Mouse (Mus musculus) megakaryocyte, embryonic 14.5 days (primary cell): ENCODE measurements at regions not wholly inside any gene's neighbourhood (a gene's known extent, or its start where the extent isn't known, plus 50 kb on each side); places are given as distances from the start of the nearest gene placed in this dataset.

ENCODE experiments used
- H3K27me3 ChIP-seq: replicated peaks from 2 replicates; pipeline ENCODE3; 2012; ENCODE audit warnings: inconsistent platforms
- H3K36me3 ChIP-seq: replicated peaks from 2 replicates; pipeline ENCODE3; 2012; ENCODE audit warnings: low read length, inconsistent platforms, mixed read lengths
- H3K4me1 ChIP-seq: 2 replicates; pipeline ENCODE4 v1.6.1; 2012; ENCODE audit warnings: inconsistent platforms
- H3K4me3 ChIP-seq: replicated peaks from 2 replicates; pipeline ENCODE3; 2012; ENCODE audit warnings: moderate library complexity, mild to moderate bottlenecking, inconsistent platforms
- H3K9me3 ChIP-seq: 2 replicates; pipeline ENCODE4 v1.6.1; 2012; ENCODE audit warnings: inconsistent platforms
- FLI1 ChIP-seq: IDR thresholded peaks from 2 replicates; pipeline ENCODE4 v1.6.1; 2012; ENCODE audit warnings: low read length, inconsistent platforms, mixed read lengths
- GATA1 ChIP-seq: IDR thresholded peaks from 3 replicates; pipeline ENCODE4 v1.6.1; 2012; ENCODE audit warnings: mixed read lengths, low read length, inconsistent platforms, borderline replicate concordance

DNA sequence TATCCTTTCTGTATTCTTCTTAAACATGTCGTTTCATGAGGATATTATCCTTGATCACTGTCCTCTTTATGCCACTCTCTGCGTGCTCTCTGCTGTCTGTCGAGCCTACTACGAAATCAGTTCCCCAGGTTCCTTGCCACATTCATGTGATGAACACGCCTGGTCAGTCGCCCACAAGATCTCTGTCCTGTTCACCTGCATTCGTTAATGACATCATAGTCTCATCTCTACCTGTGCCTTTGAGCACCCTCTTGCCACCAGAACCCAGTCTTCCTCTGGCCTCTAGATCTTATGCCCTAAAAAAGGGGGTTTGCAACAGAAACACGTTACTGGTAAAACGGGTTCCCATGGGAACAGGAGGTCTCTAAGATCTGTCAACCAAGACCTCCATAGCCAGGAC is 283.6 kb upstream of the Nfe2l3 start:
- Histone ChIP-seq H3K9me3 (no peaks in the 10 kb centered on the region), H3K4me1 (no peaks in the 10 kb centered on the region), H3K27me3 (peaks cover 8% of the 10 kb centered on the region), H3K4me3 (no peak overlapping the region), H3K36me3 (no peaks in the 10 kb centered on the region)
- no peak for TF ChIP-seq GATA1
- no peak for TF ChIP-seq FLI1

DNA sequence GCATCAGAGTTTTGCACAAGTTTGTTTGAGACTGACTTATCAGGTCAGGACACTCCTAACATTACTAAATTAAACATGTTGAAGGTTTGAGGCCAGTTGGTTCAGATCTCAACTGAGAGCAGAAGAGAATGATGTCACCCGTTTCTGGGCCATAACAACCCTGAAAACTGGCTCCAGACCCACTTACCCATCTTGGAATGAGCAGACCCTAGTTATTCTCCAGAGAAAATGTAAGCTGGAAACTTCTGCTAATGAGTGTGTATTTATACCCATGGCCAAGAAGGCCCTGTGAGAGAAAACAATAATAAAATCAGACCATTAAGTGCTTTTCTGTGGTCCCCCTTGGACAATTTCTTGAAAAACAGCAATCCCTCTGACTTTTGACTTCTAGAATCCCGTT is 282.4 kb upstream of the Nfe2l3 start:
- Histone ChIP-seq H3K4me3 (no peak overlapping the region), H3K27me3 (peaks cover 11% of the 10 kb centered on the region), H3K9me3 (no peaks in the 10 kb centered on the region), H3K4me1 (no peaks in the 10 kb centered on the region), H3K36me3 (no peaks in the 10 kb centered on the region)
- TF ChIP-seq FLI1 (no peak), GATA1 (no peak)

DNA sequence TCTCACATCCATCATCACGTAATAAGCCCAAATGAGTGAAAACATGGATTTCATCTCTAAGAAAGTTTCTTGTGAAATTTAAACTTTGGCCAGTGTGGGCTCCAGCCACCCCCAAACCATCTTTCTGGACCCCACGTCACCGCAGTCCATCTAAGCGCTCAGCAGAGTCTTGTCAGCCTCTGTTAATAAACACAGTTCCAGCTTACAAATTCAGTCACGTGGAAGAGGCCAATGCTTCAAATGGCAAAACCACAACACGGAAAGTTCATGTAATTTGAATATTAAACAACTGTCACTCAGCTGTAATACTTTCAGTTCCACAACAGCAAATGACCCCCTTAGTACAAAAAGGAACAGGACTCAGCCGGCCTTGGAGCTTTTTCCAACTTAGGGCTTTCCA is 282.0 kb upstream of the Nfe2l3 start:
- H3K9me3 ChIP-seq: no peaks in the 10 kb centered on the region
- TF ChIP-seq FLI1: no peak
- TF ChIP-seq GATA1: no peak
- H3K4me3 ChIP-seq: no peak overlapping the region
- no peaks in the 10 kb centered on the region for H3K36me3 ChIP-seq
- peaks cover 11% of the 10 kb centered on the region for H3K27me3 ChIP-seq
- no peaks in the 10 kb centered on the region for H3K4me1 ChIP-seq

DNA sequence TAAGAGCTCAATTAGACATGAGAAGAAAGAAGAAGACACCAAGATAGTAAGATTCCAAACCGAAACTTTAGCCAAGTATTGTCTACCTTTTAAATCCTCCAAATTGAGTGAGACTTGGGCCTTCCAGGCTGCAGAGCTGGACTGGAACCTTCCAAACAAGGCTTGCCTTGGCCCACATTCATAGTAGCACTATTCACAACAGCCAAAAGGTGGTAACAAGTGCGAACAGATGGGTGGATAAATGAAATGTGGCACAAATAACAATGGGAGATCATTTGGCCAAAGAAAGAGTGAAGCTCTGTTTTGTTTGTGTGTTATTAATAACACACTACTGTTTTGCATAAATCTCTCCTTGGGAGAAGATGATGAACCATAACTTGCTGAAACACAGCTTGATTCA is 281.6 kb upstream of the Nfe2l3 start:
- H3K36me3 ChIP-seq: no peaks in the 10 kb centered on the region
- H3K4me3 ChIP-seq: no peak overlapping the region
- TF ChIP-seq FLI1 (no peak), GATA1 (no peak)
- no peaks in the 10 kb centered on the region for H3K9me3 ChIP-seq
- H3K27me3 ChIP-seq: peaks cover 13% of the 10 kb centered on the region
- no peaks in the 10 kb centered on the region for H3K4me1 ChIP-seq

DNA sequence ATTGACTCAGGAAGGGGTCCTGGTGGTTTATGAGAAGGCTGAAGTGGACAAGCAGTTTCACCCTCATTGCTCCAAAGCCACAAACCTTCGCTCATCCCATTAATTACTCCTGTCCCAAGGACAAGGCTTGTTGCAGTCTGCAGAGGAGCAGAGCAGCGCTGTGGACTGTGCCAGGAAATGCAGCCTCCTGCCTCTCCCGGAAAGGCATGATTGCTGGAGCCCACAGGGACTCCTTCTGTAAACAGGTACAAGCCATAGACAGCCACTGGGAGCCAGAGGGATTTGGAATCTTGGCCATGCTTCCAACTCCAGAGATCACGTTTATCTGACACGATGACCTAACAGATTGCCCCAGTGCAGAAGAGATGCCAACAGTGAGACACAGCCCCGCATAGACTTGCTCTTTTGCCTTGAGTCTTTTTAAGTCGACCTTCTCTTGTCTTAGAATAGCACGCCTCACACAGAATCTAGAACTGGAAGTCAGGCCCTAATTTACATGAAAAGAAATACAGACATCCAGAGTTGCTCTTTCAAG is 275.6 kb upstream of the Nfe2l3 start:
- no peaks in the 10 kb centered on the region for H3K9me3 ChIP-seq
- peaks cover 19% of the 10 kb centered on the region for H3K27me3 ChIP-seq
- TF ChIP-seq FLI1 (no peak), GATA1 (no peak)
- H3K4me3 ChIP-seq: no peak overlapping the region
- H3K36me3 ChIP-seq: no peaks in the 10 kb centered on the region
- H3K4me1 ChIP-seq: no peaks in the 10 kb centered on the region

DNA sequence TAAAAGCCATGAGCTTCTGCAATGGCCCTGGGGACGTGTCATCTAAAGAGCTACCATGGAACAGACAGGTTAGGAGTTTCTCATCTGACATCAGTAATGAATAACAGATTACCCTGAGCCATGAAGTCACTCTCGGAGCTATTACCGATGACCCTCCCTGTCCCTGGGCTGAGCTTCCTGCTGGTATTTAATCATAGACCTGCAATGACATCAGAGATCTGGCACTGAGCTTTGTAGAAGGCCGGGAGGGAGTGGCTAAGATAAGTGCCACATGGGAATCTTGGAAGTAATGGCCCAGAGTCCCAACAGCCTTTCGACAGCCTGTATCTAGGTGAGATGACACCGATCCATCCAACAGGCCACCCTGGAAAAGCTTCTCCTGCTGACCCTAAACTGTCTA is 271.3 kb upstream of the Nfe2l3 start:
- H3K4me3 ChIP-seq: no peak overlapping the region
- TF ChIP-seq GATA1: no peak
- no peak for TF ChIP-seq FLI1

DNA sequence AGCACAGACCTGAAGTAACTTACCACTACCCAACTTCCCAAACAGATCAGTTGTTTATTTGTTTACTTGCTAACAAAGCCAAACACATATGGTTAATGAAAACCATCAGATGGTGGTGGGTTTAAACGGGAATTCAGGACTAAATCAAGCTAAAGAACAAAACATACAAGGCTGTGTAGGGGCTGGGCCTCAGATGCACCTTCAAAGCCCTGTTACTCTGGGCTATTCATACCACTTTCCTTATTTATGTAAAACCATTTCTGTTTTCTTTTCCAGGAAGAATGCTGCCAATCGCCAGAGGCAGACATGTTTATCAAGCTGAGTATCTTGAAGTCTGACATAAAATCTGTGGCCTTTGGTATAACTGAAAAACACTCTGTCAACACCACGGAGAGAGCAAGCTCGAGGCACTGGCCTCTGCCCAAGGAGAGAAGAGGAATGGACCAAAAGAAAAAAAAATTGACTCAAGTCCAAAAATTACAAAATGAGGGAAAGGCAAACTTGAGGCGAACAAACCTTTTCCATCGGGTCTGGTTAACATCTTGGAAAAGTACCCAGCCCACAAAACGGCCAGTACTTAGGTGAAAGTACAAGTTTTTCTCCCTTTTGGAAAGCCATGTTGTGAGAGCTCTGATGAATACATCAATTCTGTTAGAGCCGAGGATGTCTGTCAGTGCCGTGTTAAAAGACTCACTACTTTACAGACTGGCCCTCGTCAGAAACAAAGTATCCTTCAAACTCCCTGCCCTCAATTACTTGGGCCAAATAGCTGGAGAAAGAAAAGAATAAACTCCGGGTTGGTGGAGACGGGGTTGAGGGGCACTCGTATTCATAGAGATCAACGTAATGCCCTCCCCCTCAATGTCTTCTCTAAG is 270.0 kb upstream of the Nfe2l3 start:
- no peaks in the 10 kb centered on the region for H3K36me3 ChIP-seq
- H3K4me1 ChIP-seq: no peaks in the 10 kb centered on the region; the same call in 1 of the 2 replicates
- no peaks in the 10 kb centered on the region for H3K9me3 ChIP-seq
- TF ChIP-seq GATA1: no peak
- no peak for TF ChIP-seq FLI1
- no peak overlapping the region for H3K4me3 ChIP-seq
- peaks cover 11% of the 10 kb centered on the region for H3K27me3 ChIP-seq

More for the DNA sequence above, 271.3 kb upstream of the Nfe2l3 start:
- Histone ChIP-seq H3K36me3 (no peaks in the 10 kb centered on the region), H3K27me3 (peaks cover 21% of the 10 kb centered on the region), H3K4me1 (no peaks in the 10 kb centered on the region), H3K9me3 (no peaks in the 10 kb centered on the region)

DNA sequence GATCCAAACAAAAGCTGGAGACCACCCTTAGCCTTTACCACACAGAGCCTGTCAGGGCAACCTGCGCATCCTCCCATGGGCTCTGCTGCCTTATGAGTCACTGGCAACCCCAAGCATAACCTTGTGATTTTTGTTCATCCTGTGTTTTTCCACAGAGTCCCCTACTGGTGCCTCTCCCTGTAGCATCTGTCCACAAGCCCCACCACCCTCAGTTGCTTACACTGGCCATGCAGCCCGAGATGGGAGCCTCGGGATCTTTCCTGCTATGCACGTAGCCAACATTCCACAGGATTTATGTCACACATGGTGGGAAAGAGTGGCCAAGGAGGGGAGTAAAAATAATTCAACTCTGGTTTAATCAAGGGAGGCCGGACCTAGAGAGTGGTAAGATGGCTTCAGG is 269.2 kb upstream of the Nfe2l3 start:
- TF ChIP-seq GATA1: no peak
- no peak for TF ChIP-seq FLI1
- H3K4me1 ChIP-seq: peaks cover 6% of the 10 kb centered on the region
- H3K9me3 ChIP-seq: no peaks in the 10 kb centered on the region
- no peaks in the 10 kb centered on the region for H3K36me3 ChIP-seq
- no peak overlapping the region for H3K4me3 ChIP-seq
- peaks cover 9% of the 10 kb centered on the region for H3K27me3 ChIP-seq

DNA sequence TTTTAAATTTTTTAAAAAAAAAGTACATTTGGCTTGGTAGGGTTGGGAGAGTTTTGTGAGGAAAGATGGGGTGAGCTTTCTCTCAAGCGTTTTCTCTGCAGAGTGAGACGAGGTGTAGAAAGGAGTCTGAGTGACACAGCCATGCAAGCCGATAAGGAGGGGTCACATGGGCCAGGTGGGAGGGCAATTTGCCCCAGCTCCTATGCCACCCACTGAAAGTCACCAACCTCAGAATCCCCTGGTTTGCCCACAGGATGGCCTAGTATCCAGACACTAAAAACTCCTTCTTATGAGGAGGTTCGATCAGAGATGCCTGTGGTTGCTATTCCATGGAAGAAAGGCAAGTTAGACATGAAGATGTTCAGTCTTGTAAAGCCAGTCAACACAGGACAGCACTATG is 268.6 kb upstream of the Nfe2l3 start:
- peaks cover 12% of the 10 kb centered on the region for H3K4me1 ChIP-seq
- H3K9me3 ChIP-seq: no peaks in the 10 kb centered on the region
- no peak for TF ChIP-seq GATA1
- no peak for TF ChIP-seq FLI1
- peaks cover 9% of the 10 kb centered on the region for H3K27me3 ChIP-seq
- H3K4me3 ChIP-seq: no peak overlapping the region
- H3K36me3 ChIP-seq: no peaks in the 10 kb centered on the region

DNA sequence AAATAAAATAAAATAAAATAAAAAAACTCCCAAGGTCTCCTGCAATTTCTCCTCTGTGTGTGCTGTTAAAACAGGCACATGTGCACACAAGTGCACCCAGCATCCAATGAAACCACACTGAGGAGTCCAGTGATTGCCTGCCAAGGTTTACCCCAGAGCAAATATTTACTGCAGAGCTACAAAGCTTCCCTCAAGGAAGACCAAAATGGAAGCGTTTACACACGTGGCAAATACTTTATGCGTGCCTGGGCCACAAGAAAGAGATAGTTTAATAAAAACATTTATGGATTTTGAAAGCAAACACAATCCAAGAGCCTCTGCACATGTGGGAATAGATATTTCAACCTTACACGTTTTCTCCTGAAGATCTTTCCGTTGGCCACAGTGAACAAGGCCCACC is 265.4 kb upstream of the Nfe2l3 start:
- Histone ChIP-seq H3K4me1 (peaks cover 23% of the 10 kb centered on the region), H3K27me3 (peaks cover 11% of the 10 kb centered on the region), H3K36me3 (no peaks in the 10 kb centered on the region), H3K9me3 (no peaks in the 10 kb centered on the region), H3K4me3 (no peak overlapping the region)
- no peak for TF ChIP-seq FLI1
- no peak for TF ChIP-seq GATA1
